Mouse (Mus musculus) midbrain, embryonic 16.5 days (tissue): ENCODE measurements around the gene Sdccag8. TPM values are rescaled to one million over a fixed set of nuclear protein-coding genes. Genes with fewer than 3 reads are reported as not detected.
A peak's percentile ranks its signal among the peaks of the same experiment; 100 is the strongest.

Source experiments
- ATAC-seq: fragments of 200-750 bp; cut with Nextera tagmentation; 2 replicates; pipeline ENCODE4 v1.8.0; 2017; ENCODE audit warnings: moderate TSS enrichment
- H3K27ac ChIP-seq: fragments of 300-500 bp; sonication (generic); 2 replicates; pipeline ENCODE4 v1.5.1; 2014; ENCODE audit warnings: mild to moderate bottlenecking, low read length, mixed read lengths
- H3K27me3 ChIP-seq: fragments of 300-500 bp; sonication (generic); 2 replicates; pipeline ENCODE4 v1.6.1; 2014; ENCODE audit warnings: low read depth, low read length, mixed read lengths; ENCODE audit not compliant: control insufficient read depth, insufficient read depth
- H3K36me3 ChIP-seq: fragments of 300-500 bp; sonication (generic); 2 replicates; pipeline ENCODE4 v1.6.1; 2014; ENCODE audit warnings: mild to moderate bottlenecking, low read length, moderate library complexity, mixed read lengths; ENCODE audit not compliant: control insufficient read depth, insufficient read depth
- H3K4me1 ChIP-seq: fragments of 300-500 bp; sonication (generic); 2 replicates; pipeline ENCODE4 v1.6.1; 2014; ENCODE audit warnings: mild to moderate bottlenecking, low read length, mixed read lengths; ENCODE audit not compliant: control insufficient read depth, insufficient read depth
- H3K4me2 ChIP-seq: fragments of 300-500 bp; sonication (generic); 2 replicates; pipeline ENCODE4 v1.6.1; 2014; ENCODE audit warnings: mild to moderate bottlenecking, low read length, mixed read lengths
- H3K4me3 ChIP-seq: fragments of 300-500 bp; sonication (generic); 2 replicates; pipeline ENCODE4 v1.5.1; 2014; ENCODE audit warnings: low read depth, mild to moderate bottlenecking, low read length, moderate library complexity, mixed read lengths
- H3K9ac ChIP-seq: fragments of 300-500 bp; sonication (generic); 2 replicates; pipeline ENCODE4 v1.6.1; 2014; ENCODE audit warnings: low read depth, low read length, mixed read lengths
- H3K9me3 ChIP-seq: fragments of 300-500 bp; sonication (generic); replicated peaks from 2 replicates; pipeline ENCODE4 v1.6.1; 2014; ENCODE audit warnings: mild to moderate bottlenecking, low read length, mixed read lengths; ENCODE audit not compliant: control insufficient read depth, poor library complexity, severe bottlenecking
- WGBS: fragments of 180-500 bp; shearing (Covaris S2); extraction: QIAGEN DNeasy Blood & Tissue Kit; methylation state at CpG from one replicate; pipeline ENCODE4 v1.1.7; 2014; 5-methylcytosine and 5-hydroxymethylcytosine counted together
- polyA plus RNA-seq: library from polyadenylated mRNA; unstranded; fragments of >200 nt; fragmentation: Nextera tagmentation; extraction: Ambion mirVana; gene quantifications from 2 replicates; pipeline ENCODE4 v1.2.1, GENCODE M21; 2015

Sdccag8 gene
- polyA plus RNA-seq, 1 experiment from 2014 or later, result 27.4 TPM

- 85% methylated on average over 4 of the region's 4 CpGs for WGBS
- H3K4me1 ChIP-seq, result 0 out of 2 replicates have a peak, but pooled peaks cover 6% of the 10 kb centered on the region
- H3K9ac ChIP-seq, result no peak overlapping the region
- H3K36me3 ChIP-seq, result no peaks in the 10 kb centered on the region
- no peaks in the 10 kb centered on the region for H3K9me3 ChIP-seq
- H3K27me3 ChIP-seq, result no peaks in the 10 kb centered on the region
- H3K4me3 ChIP-seq, result no peak overlapping the region
- H3K4me2 ChIP-seq, result no peak overlapping the region
- no peak for ATAC-seq
- 0 out of 2 replicates have a peak overlapping the region, but pooled peaks have one; percentile 64 for H3K27ac ChIP-seq
These were observed 157.0 kb downstream of the Sdccag8 start for GRCm38 (mm10) chr1:176971479-176971797.

- 85% methylated on average over 6 of the region's 6 CpGs for WGBS
- Histone ChIP-seq H3K4me2 (no peak overlapping the region), H3K9ac (no peak overlapping the region), H3K27ac (no peak overlapping the region), H3K27me3 (no peaks in the 10 kb centered on the region), H3K4me3 (no peak overlapping the region), H3K9me3 (no peaks in the 10 kb centered on the region), H3K36me3 (no peaks in the 10 kb centered on the region), H3K4me1 (0 out of 2 replicates have a peak, but pooled peaks cover 6% of the 10 kb centered on the region)
- no peak for ATAC-seq
These were observed 159.1 kb downstream of the Sdccag8 start for GRCm38 (mm10) chr1:176973356-176974088.

GRCm38 (mm10) chr1:176979235-176979634 lies 164.8 kb downstream of the Sdccag8 start:
- no peaks in the 10 kb centered on the region for H3K27me3 ChIP-seq
- H3K36me3 ChIP-seq, result no peaks in the 10 kb centered on the region
- no peaks in the 10 kb centered on the region for H3K9me3 ChIP-seq
- no peak overlapping the region for H3K4me3 ChIP-seq
- no peak overlapping the region for H3K9ac ChIP-seq
- H3K27ac ChIP-seq, result no peak overlapping the region
- no peak overlapping the region for H3K4me2 ChIP-seq
- no peak for ATAC-seq
- H3K4me1 ChIP-seq, result peaks cover 8% of the 10 kb centered on the region

- no peak overlapping the region for H3K4me2 ChIP-seq
- no peak overlapping the region for H3K27ac ChIP-seq
- no peak for ATAC-seq
- no peaks in the 10 kb centered on the region for H3K27me3 ChIP-seq
- no peaks in the 10 kb centered on the region for H3K9me3 ChIP-seq
- H3K36me3 ChIP-seq, result no peaks in the 10 kb centered on the region
- H3K4me3 ChIP-seq, result no peak overlapping the region
- no peak overlapping the region for H3K9ac ChIP-seq
- H3K4me1 ChIP-seq, result peaks cover 8% of the 10 kb centered on the region
- WGBS, result 77% methylated on average over 5 of the region's 5 CpGs
These were observed 165.7 kb downstream of the Sdccag8 start for GRCm38 (mm10) chr1:176980140-176980539.

- H3K36me3 ChIP-seq, result no peaks in the 10 kb centered on the region
- H3K9me3 ChIP-seq, result no peaks in the 10 kb centered on the region
- H3K4me1 ChIP-seq, result peaks cover 8% of the 10 kb centered on the region
- no peak overlapping the region for H3K4me3 ChIP-seq
- no peak overlapping the region for H3K9ac ChIP-seq
- H3K27me3 ChIP-seq, result no peaks in the 10 kb centered on the region
- H3K27ac ChIP-seq, result no peak overlapping the region
- no peak overlapping the region for H3K4me2 ChIP-seq
- ATAC-seq, result no peak
- 53% methylated on average over 10 of the region's 10 CpGs for WGBS
These were observed 166.4 kb downstream of the Sdccag8 start for GRCm38 (mm10) chr1:176980801-176981400.

- no peak overlapping the region for H3K4me3 ChIP-seq
- no peak overlapping the region for H3K27ac ChIP-seq
- no peaks in the 10 kb centered on the region for H3K36me3 ChIP-seq
- H3K4me2 ChIP-seq, result no peak overlapping the region
- no peaks in the 10 kb centered on the region for H3K27me3 ChIP-seq
- ATAC-seq, result no peak
- no peaks in the 10 kb centered on the region for H3K9me3 ChIP-seq
- 61% methylated on average over 2 of the region's 2 CpGs for WGBS
- no peak overlapping the region for H3K9ac ChIP-seq
- H3K4me1 ChIP-seq, result peaks cover 9% of the 10 kb centered on the region
These were observed 167.1 kb downstream of the Sdccag8 start for GRCm38 (mm10) chr1:176981511-176981910.

- no peak overlapping the region for H3K4me3 ChIP-seq
- H3K4me2 ChIP-seq, result no peak overlapping the region
- H3K27me3 ChIP-seq, result no peaks in the 10 kb centered on the region
- H3K27ac ChIP-seq, result no peak overlapping the region
- ATAC-seq, result no peak
- no peaks in the 10 kb centered on the region for H3K9me3 ChIP-seq
- H3K9ac ChIP-seq, result no peak overlapping the region
- no peaks in the 10 kb centered on the region for H3K36me3 ChIP-seq
- 82% methylated on average over 8 of the region's 8 CpGs for WGBS
- peaks cover 11% of the 10 kb centered on the region for H3K4me1 ChIP-seq
These were observed 168.2 kb downstream of the Sdccag8 start for GRCm38 (mm10) chr1:176982671-176983070.

GRCm38 (mm10) chr1:176985691-176986090 lies 171.2 kb downstream of the Sdccag8 start:
- peaks cover 11% of the 10 kb centered on the region for H3K4me1 ChIP-seq
- H3K27me3 ChIP-seq, result no peaks in the 10 kb centered on the region
- H3K9ac ChIP-seq, result no peak overlapping the region
- no peaks in the 10 kb centered on the region for H3K9me3 ChIP-seq
- no peak overlapping the region for H3K4me3 ChIP-seq
- H3K27ac ChIP-seq, result no peak overlapping the region
- no peak for ATAC-seq
- no peak overlapping the region for H3K4me2 ChIP-seq
- 66% methylated on average over 6 of the region's 6 CpGs for WGBS
- H3K36me3 ChIP-seq, result no peaks in the 10 kb centered on the region

- H3K27me3 ChIP-seq, result no peaks in the 10 kb centered on the region
- H3K4me1 ChIP-seq, result peaks cover 7% of the 10 kb centered on the region; the same call in 1 of the 2 replicates
- H3K36me3 ChIP-seq, result no peaks in the 10 kb centered on the region
- WGBS, result 48% methylated on average over 6 of the region's 6 CpGs
- ATAC-seq, result no peak
- no peak overlapping the region for H3K9ac ChIP-seq
- no peak overlapping the region for H3K27ac ChIP-seq
- no peak overlapping the region for H3K4me3 ChIP-seq
- no peaks in the 10 kb centered on the region for H3K9me3 ChIP-seq
- no peak overlapping the region for H3K4me2 ChIP-seq
These were observed 171.8 kb downstream of the Sdccag8 start for GRCm38 (mm10) chr1:176986275-176986674.
